Mouse (Mus musculus): ENCODE data around the gene Trp53. TPM values are rescaled to one million over a fixed set of nuclear protein-coding genes. Genes with fewer than 3 reads are reported as not detected.

Trp53 gene
- polyA plus RNA-seq, 1 experiment from 2014 or later: 86.5 TPM

GRCm38 (mm10) chr11:69584937-69585336 lies 4.8 kb downstream of the Trp53 start:
- H3K4me3 ChIP-seq: no peak overlapping the region
- peaks cover 31% of the 10 kb centered on the region for H3K4me1 ChIP-seq
- H3K27me3 ChIP-seq (replicated peaks): no peaks in the 10 kb centered on the region
- WGBS: 92% methylated on average over 13 of the region's 13 CpGs
- ATAC-seq (ENCODE audit: extremely low read depth, insufficient number of reproducible peaks, low FRiP score, low TSS enrichment): no peak
- no peak overlapping the region for H3K4me2 ChIP-seq
- H3K27ac ChIP-seq (replicated peaks): no peak overlapping the region
- H3K36me3 ChIP-seq: peaks cover 59% of the 10 kb centered on the region
- no peaks in the 10 kb centered on the region for H3K9me3 ChIP-seq
- H3K9ac ChIP-seq: no peak overlapping the region

GRCm38 (mm10) chr11:69585718-69586325 lies 5.7 kb downstream of the Trp53 start:
- WGBS: 57% methylated on average over 7 of the region's 7 CpGs
- no peaks in the 10 kb centered on the region for H3K9me3 ChIP-seq
- no peak for ATAC-seq (ENCODE audit: extremely low read depth, insufficient number of reproducible peaks, low FRiP score, low TSS enrichment)
- H3K9ac ChIP-seq: no peak overlapping the region
- H3K36me3 ChIP-seq: peaks cover 68% of the 10 kb centered on the region
- H3K27me3 ChIP-seq (replicated peaks): no peaks in the 10 kb centered on the region
- H3K27ac ChIP-seq (replicated peaks): no peak overlapping the region
- peaks cover 31% of the 10 kb centered on the region for H3K4me1 ChIP-seq
- H3K4me3 ChIP-seq: no peak overlapping the region
- H3K4me2 ChIP-seq: no peak overlapping the region

GRCm38 (mm10) chr11:69589207-69589834 lies 9.2 kb downstream of the Trp53 start:
- Histone ChIP-seq H3K27me3 (replicated peaks) (no peaks in the 10 kb centered on the region), H3K4me2 (no peak overlapping the region), H3K4me3 (no peak overlapping the region), H3K36me3 (peaks cover 84% of the 10 kb centered on the region), H3K27ac (replicated peaks) (no peak overlapping the region), H3K9ac (no peak overlapping the region), H3K9me3 (no peaks in the 10 kb centered on the region), H3K4me1 (peaks cover 17% of the 10 kb centered on the region; the same call in 1 of the 2 replicates)
- WGBS: 82% methylated on average over 22 of the region's 22 CpGs
- no peak for ATAC-seq (ENCODE audit: extremely low read depth, insufficient number of reproducible peaks, low FRiP score, low TSS enrichment)

- no peaks in the 10 kb centered on the region for H3K27me3 ChIP-seq (replicated peaks)
- 85% methylated on average over 8 of the region's 8 CpGs for WGBS
- H3K36me3 ChIP-seq: peaks cover 85% of the 10 kb centered on the region
Measured at GRCm38 (mm10) chr11:69590622-69591021, 10.5 kb downstream of the Trp53 start.

GRCm38 (mm10) chr11:69591424-69591823 lies 11.3 kb downstream of the Trp53 start:
- ATAC-seq (ENCODE audit: extremely low read depth, insufficient number of reproducible peaks, low FRiP score, low TSS enrichment): no peak
- Histone ChIP-seq H3K4me2 (no peak overlapping the region), H3K9ac (no peak overlapping the region), H3K4me3 (no peak overlapping the region), H3K36me3 (peaks cover 89% of the 10 kb centered on the region), H3K9me3 (no peaks in the 10 kb centered on the region), H3K27me3 (replicated peaks) (no peaks in the 10 kb centered on the region), H3K4me1 (no peaks in the 10 kb centered on the region), H3K27ac (replicated peaks) (no peak overlapping the region)
- WGBS: 88% methylated on average over 3 of the region's 3 CpGs

More at GRCm38 (mm10) chr11:69590622-69591021, 10.5 kb downstream of the Trp53 start:
- peaks cover 6% of the 10 kb centered on the region; the same call in 1 of the 2 replicates for H3K4me1 ChIP-seq
- no peak for ATAC-seq (ENCODE audit: extremely low read depth, insufficient number of reproducible peaks, low FRiP score, low TSS enrichment)
- H3K4me2 ChIP-seq: no peak overlapping the region
- no peaks in the 10 kb centered on the region for H3K9me3 ChIP-seq
- H3K4me3 ChIP-seq: no peak overlapping the region
- no peak overlapping the region for H3K27ac ChIP-seq (replicated peaks)
- no peak overlapping the region; the same call in 1 of the 2 replicates for H3K9ac ChIP-seq

- H3K9me3 ChIP-seq: no peaks in the 10 kb centered on the region
- H3K36me3 ChIP-seq: peaks cover 83% of the 10 kb centered on the region
- ATAC-seq (ENCODE audit: extremely low read depth, insufficient number of reproducible peaks, low FRiP score, low TSS enrichment): no peak
- H3K27ac ChIP-seq (replicated peaks): no peak overlapping the region
- WGBS: 75% methylated on average over 7 of the region's 7 CpGs
- no peak overlapping the region for H3K4me3 ChIP-seq
- H3K4me2 ChIP-seq: no peak overlapping the region
- H3K9ac ChIP-seq: no peak overlapping the region
- H3K4me1 ChIP-seq: no peaks in the 10 kb centered on the region
- H3K27me3 ChIP-seq (replicated peaks): no peaks in the 10 kb centered on the region
Measured at GRCm38 (mm10) chr11:69591899-69592637, 11.9 kb downstream of the Trp53 start.

- Histone ChIP-seq H3K9ac (no peak overlapping the region), H3K27ac (replicated peaks) (0 out of 2 replicates have a peak overlapping the region, but pooled peaks have one; percentile 8), H3K9me3 (no peaks in the 10 kb centered on the region), H3K4me3 (no peak overlapping the region), H3K4me1 (no peaks in the 10 kb centered on the region), H3K36me3 (peaks cover 76% of the 10 kb centered on the region), H3K4me2 (no peak overlapping the region), H3K27me3 (replicated peaks) (no peaks in the 10 kb centered on the region)
- no peak for ATAC-seq (ENCODE audit: extremely low read depth, insufficient number of reproducible peaks, low FRiP score, low TSS enrichment)
- WGBS: 87% methylated on average over 4 of the region's 4 CpGs
Measured at GRCm38 (mm10) chr11:69592799-69593198, 12.6 kb downstream of the Trp53 start.

GRCm38 (mm10) chr11:69594853-69595252 lies 14.7 kb downstream of the Trp53 start:
- Histone ChIP-seq H3K36me3 (peaks cover 55% of the 10 kb centered on the region), H3K9ac (no peak overlapping the region), H3K9me3 (no peaks in the 10 kb centered on the region), H3K27ac (replicated peaks) (no peak overlapping the region), H3K4me3 (no peak overlapping the region), H3K4me1 (peaks cover 10% of the 10 kb centered on the region), H3K27me3 (replicated peaks) (no peaks in the 10 kb centered on the region), H3K4me2 (no peak overlapping the region)
- 96% methylated on average over 6 of the region's 6 CpGs for WGBS
- no peak for ATAC-seq (ENCODE audit: extremely low read depth, insufficient number of reproducible peaks, low FRiP score, low TSS enrichment)

- ATAC-seq (ENCODE audit: extremely low read depth, insufficient number of reproducible peaks, low FRiP score, low TSS enrichment): no peak
- Histone ChIP-seq H3K4me2 (peak overlapping the region; percentile 47), H3K27me3 (replicated peaks) (no peaks in the 10 kb centered on the region), H3K27ac (replicated peaks) (peak overlapping the region; percentile 85), H3K4me1 (peaks cover 56% of the 10 kb centered on the region), H3K9me3 (no peaks in the 10 kb centered on the region), H3K36me3 (peaks cover 18% of the 10 kb centered on the region), H3K9ac (peak overlapping the region; percentile 45; the same call in 1 of the 2 replicates), H3K4me3 (no peak overlapping the region)
- WGBS: 16% methylated on average over 9 of the region's 9 CpGs
Measured at GRCm38 (mm10) chr11:69599436-69599835, 19.3 kb downstream of the Trp53 start.

GRCm38 (mm10) chr11:69600098-69600497 lies 19.9 kb downstream of the Trp53 start:
- ATAC-seq (ENCODE audit: extremely low read depth, insufficient number of reproducible peaks, low FRiP score, low TSS enrichment): peak; percentile 39; the same call in 1 of the 2 replicates
- H3K4me2 ChIP-seq: peak overlapping the region; percentile 47
- H3K9me3 ChIP-seq: no peaks in the 10 kb centered on the region
- H3K36me3 ChIP-seq: peaks cover 12% of the 10 kb centered on the region
- 10% methylated on average over 6 of the region's 6 CpGs for WGBS
- H3K27me3 ChIP-seq (replicated peaks): no peaks in the 10 kb centered on the region
- peaks cover 63% of the 10 kb centered on the region for H3K4me1 ChIP-seq
- H3K27ac ChIP-seq (replicated peaks): peak overlapping the region; percentile 85
- H3K4me3 ChIP-seq: peak overlapping the region; percentile 8; the same call in 1 of the 2 replicates
- H3K9ac ChIP-seq: peak overlapping the region; percentile 45; the same call in 1 of the 2 replicates

- Histone ChIP-seq H3K27ac (replicated peaks) (peak overlapping the region; percentile 85), H3K4me1 (peaks cover 69% of the 10 kb centered on the region), H3K4me2 (no peak overlapping the region), H3K36me3 (peaks cover 3% of the 10 kb centered on the region; the same call in 1 of the 2 replicates), H3K4me3 (no peak overlapping the region), H3K9ac (no peak overlapping the region), H3K27me3 (replicated peaks) (no peaks in the 10 kb centered on the region), H3K9me3 (no peaks in the 10 kb centered on the region)
- ATAC-seq (ENCODE audit: extremely low read depth, insufficient number of reproducible peaks, low FRiP score, low TSS enrichment): no peak
- 32% methylated on average over 3 of the region's 3 CpGs for WGBS
Measured at GRCm38 (mm10) chr11:69601768-69602167, 21.6 kb downstream of the Trp53 start.
